Mouse (Mus musculus) testis, adult 2 months (tissue): ENCODE data around the gene Mettl16.

Experiments
- CTCF ChIP-seq: fragments of 200-500 bp; IDR thresholded peaks from 2 replicates; pipeline ENCODE4 v1.5.1; 2012; ENCODE audit warnings: low read depth, mild to moderate bottlenecking, inconsistent platforms, low read length, moderate library complexity; ENCODE audit not compliant: control insufficient read depth, insufficient read depth, insufficient replicate concordance
- POLR2A ChIP-seq: fragments of 200-500 bp; IDR thresholded peaks from 2 replicates; pipeline ENCODE4 v1.6.1; 2012; ENCODE audit warnings: low read depth, mild to moderate bottlenecking, inconsistent platforms, low read length, moderate library complexity; ENCODE audit not compliant: control insufficient read depth

- TF ChIP-seq CTCF (no peak), POLR2A (peak; percentile 17; the same call in 1 of the 2 replicates)
Measured at GRCm38 (mm10) chr11:74771234-74771633, 604 bp downstream of the Mettl16 start.
